Mouse (Mus musculus) forebrain, embryonic 13.5 days (tissue): ENCODE results near the gene Smim27. TPM values are rescaled to one million over a fixed set of nuclear protein-coding genes. Genes with fewer than 3 reads are reported as not detected.
A peak's percentile ranks its signal among the peaks of the same experiment; 100 is the strongest.

Experiments used
- ATAC-seq: fragments of 200-750 bp; cut with Nextera tagmentation; 2 replicates; pipeline ENCODE4 v1.8.0; 2017
- H3K27ac ChIP-seq: fragments of 300-500 bp; sonication (generic); 2 replicates; pipeline ENCODE4 v1.5.1; 2015; ENCODE audit warnings: inconsistent platforms, mild to moderate bottlenecking, moderate library complexity
- H3K27me3 ChIP-seq: fragments of 300-500 bp; sonication (generic); 2 replicates; pipeline ENCODE4 v1.6.1; 2015; ENCODE audit warnings: mild to moderate bottlenecking, inconsistent platforms
- H3K36me3 ChIP-seq: fragments of 300-500 bp; sonication (generic); 2 replicates; pipeline ENCODE4 v1.6.1; 2015; ENCODE audit warnings: mild to moderate bottlenecking, inconsistent platforms; ENCODE audit not compliant: poor library complexity, severe bottlenecking
- H3K4me1 ChIP-seq: fragments of 300-500 bp; sonication (generic); 2 replicates; pipeline ENCODE4 v1.6.1; 2015; ENCODE audit warnings: inconsistent platforms
- H3K4me2 ChIP-seq: fragments of 300-500 bp; sonication (generic); 2 replicates; pipeline ENCODE4 v1.6.1; 2015; ENCODE audit warnings: inconsistent platforms, mild to moderate bottlenecking, moderate library complexity
- H3K4me3 ChIP-seq: fragments of 300-500 bp; sonication (generic); 2 replicates; pipeline ENCODE4 v1.5.1; 2015; ENCODE audit warnings: mild to moderate bottlenecking, inconsistent platforms
- H3K9ac ChIP-seq: fragments of 300-500 bp; sonication (generic); 2 replicates; pipeline ENCODE4 v1.6.1; 2015; ENCODE audit warnings: mild to moderate bottlenecking, inconsistent platforms
- H3K9me3 ChIP-seq: fragments of 300-500 bp; sonication (generic); replicated peaks from 2 replicates; pipeline ENCODE4 v1.6.1; 2016; ENCODE audit warnings: inconsistent platforms
- WGBS: fragments of 180-500 bp; shearing (Covaris S2); methylation state at CpG from one replicate; pipeline ENCODE4 v1.1.7; 2015; 5-methylcytosine and 5-hydroxymethylcytosine counted together
- polyA plus RNA-seq: library from polyadenylated mRNA; unstranded; fragments of >200 nt; fragmentation: Nextera tagmentation; extraction: Ambion mirVana; gene quantifications from 2 replicates; pipeline ENCODE4 v1.2.1, GENCODE M21; 2015

Smim27 gene
- polyA plus RNA-seq = 31.6 and 32.4 TPM in 2 replicates

DNA sequence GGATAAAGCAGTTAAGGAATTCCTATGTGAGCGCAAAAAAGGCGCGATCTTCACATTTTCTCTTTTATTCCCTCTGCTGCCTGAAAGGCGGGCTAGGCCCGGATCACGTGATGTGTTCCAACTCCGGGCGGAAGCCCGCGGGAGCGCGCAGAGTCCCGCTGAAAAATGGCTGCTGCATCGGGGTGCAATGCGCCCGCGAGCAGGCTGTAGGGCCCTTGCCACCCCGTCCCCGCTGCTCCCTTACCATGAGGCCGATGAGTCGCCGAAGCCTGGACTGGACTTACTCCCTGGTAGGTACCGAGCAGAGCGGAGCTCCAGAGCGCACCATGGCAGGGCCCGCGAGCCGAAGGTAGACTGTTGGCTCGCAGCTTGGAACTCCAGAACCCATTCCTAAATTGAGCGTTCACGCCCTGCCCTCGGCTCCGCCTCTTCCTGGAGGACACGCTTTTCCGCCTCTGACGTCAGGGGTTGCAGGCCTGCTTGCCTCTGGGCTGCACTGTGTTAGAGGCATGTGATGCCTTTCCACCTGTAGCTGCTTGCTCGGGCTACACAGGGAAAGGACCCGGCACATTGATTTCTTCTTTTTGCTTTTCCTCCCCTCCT lies at the start of gene Smim27, which contains the start of gene Topors:
Gene Smim27 (plus strand): TSS at position 150 of the 603 bp plus-strand sequence.
Gene Topors (minus strand): TSS at position 421 of the 603 bp plus-strand sequence.
- ATAC-seq = peak; percentile 95
- under 1% methylated on average over 38 of the region's 38 CpGs for WGBS
- H3K4me3 ChIP-seq = peak within 1 kb of the TSS; percentile 71

DNA sequence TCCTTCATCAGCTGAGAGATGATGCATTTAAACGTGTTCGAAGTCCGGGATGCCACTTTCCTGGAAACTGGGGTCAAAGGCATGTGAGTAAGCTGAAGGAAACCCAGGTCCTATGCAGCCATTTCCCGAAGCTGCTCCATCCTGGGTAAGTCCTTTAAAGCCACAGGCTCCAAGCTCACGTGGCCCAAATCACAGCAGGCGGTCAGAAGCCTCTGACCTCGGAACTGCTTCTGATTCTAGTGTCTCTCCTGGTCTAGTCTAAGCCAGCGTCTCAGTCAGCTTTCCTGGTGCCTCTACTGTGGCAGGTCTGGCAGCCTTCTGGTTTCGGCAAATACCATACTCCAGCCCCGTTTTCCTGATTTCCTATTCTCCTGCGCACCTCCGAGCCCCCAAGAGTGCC lies 48.9 kb upstream of the Smim27 start:
- Histone ChIP-seq H3K9me3 (no peaks in the 10 kb centered on the region), H3K4me3 (no peak overlapping the region), H3K9ac (peak overlapping the region; percentile 17; the same call in 1 of the 2 replicates)

More for the DNA sequence above, at the start of gene Smim27, which contains the start of gene Topors:
- no peaks in the 10 kb centered on the region for H3K27me3 ChIP-seq
- H3K4me1 ChIP-seq = peaks cover 31% of the 10 kb centered on the region
- H3K27ac ChIP-seq = peak within 1 kb of the TSS; percentile 92
- H3K9me3 ChIP-seq = no peaks in the 10 kb centered on the region
- peak within 1 kb of the TSS; percentile 81 for H3K9ac ChIP-seq
- peak within 1 kb of the TSS; percentile 81 for H3K4me2 ChIP-seq
- H3K36me3 ChIP-seq = peaks cover 40% of the 10 kb centered on the region

GRCm38 (mm10) chr4:40221004-40221760 lies 48.2 kb upstream of the Smim27 start:
- H3K4me1 ChIP-seq = no peaks in the 10 kb centered on the region
- no peak overlapping the region for H3K9ac ChIP-seq
- 39% methylated on average over 14 of the region's 14 CpGs for WGBS
- no peak overlapping the region for H3K4me3 ChIP-seq
- H3K27me3 ChIP-seq = no peaks in the 10 kb centered on the region
- H3K36me3 ChIP-seq = no peaks in the 10 kb centered on the region
- no peak for ATAC-seq
- no peak overlapping the region for H3K27ac ChIP-seq
- H3K4me2 ChIP-seq = peak overlapping the region; percentile 35
- no peaks in the 10 kb centered on the region for H3K9me3 ChIP-seq

More for the DNA sequence above, 48.9 kb upstream of the Smim27 start:
- 19% methylated on average over 12 of the region's 12 CpGs for WGBS
- H3K27me3 ChIP-seq = no peaks in the 10 kb centered on the region
- peak overlapping the region; percentile 35 for H3K4me2 ChIP-seq
- no peaks in the 10 kb centered on the region for H3K4me1 ChIP-seq
- 0 out of 2 replicates have a peak, but pooled peaks have one; percentile 38 for ATAC-seq
- no peaks in the 10 kb centered on the region for H3K36me3 ChIP-seq
- H3K27ac ChIP-seq = no peak overlapping the region

DNA sequence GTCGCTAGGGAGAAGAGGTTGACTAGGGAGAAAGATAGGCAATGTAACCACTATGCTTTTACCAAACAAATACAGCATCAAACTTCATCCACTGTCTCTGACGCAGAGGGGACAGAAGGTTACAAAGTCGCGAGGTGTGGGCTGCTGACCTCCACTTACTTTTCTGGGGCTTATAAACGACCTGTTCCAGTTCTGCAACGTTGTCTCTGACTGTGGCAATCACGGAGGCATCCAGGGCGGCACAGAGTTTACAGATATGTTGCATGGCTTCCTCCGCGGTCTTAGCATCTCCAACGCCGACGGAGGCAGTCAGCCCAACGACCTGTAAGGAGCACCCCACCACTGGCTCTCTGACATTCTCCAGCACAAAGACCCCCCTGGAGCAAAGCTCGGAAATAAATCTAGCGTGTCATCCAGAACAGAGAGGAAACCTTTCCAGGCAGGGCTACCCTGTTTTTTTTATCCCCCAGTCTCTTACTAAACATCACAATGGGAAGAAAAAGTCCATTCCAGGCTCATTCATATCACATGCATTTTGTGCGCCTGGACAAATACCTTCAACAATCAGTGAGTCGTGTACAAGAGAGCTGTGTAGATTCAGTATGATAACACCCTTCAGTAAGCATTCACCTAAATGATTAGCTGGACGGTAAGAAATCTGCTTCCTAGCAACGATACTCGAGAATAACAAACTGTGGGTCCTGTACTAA lies 47.3 kb upstream of the Smim27 start:
- Histone ChIP-seq H3K27ac (no peak overlapping the region), H3K36me3 (no peaks in the 10 kb centered on the region), H3K27me3 (no peaks in the 10 kb centered on the region), H3K9me3 (no peaks in the 10 kb centered on the region), H3K4me2 (no peak overlapping the region), H3K4me1 (no peaks in the 10 kb centered on the region), H3K9ac (no peak overlapping the region), H3K4me3 (no peak overlapping the region)
- 49% methylated on average over 21 of the region's 21 CpGs for WGBS
- ATAC-seq = no peak

GRCm38 (mm10) chr4:40226095-40226494 lies 43.3 kb upstream of the Smim27 start:
- no peak overlapping the region for H3K27ac ChIP-seq
- H3K9ac ChIP-seq = no peak overlapping the region
- H3K4me1 ChIP-seq = no peaks in the 10 kb centered on the region
- H3K27me3 ChIP-seq = no peaks in the 10 kb centered on the region
- 77% methylated on average over 5 of the region's 5 CpGs for WGBS
- H3K4me2 ChIP-seq = no peak overlapping the region
- H3K36me3 ChIP-seq = no peaks in the 10 kb centered on the region
- ATAC-seq = no peak
- H3K4me3 ChIP-seq = no peak overlapping the region
- no peaks in the 10 kb centered on the region for H3K9me3 ChIP-seq

DNA sequence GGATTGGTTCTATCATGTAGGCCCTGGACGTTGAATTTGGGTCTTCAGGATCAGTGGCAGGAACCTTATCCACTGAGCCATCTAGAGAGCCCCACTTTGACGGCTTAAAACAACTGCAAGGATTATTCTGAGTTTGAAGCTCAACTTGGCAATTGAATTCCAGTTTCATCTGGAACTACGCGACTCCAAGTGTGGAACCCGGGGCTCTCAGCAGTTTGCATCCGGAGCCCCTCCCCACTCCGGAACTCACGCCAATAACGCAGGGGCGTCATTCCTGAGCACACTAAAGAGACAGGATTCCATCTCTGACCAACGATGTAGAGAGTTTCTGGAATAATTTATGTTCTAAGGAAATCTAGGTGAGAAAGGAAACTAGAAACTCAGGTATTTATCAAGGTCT lies 42.2 kb upstream of the Smim27 start:
- H3K36me3 ChIP-seq = no peaks in the 10 kb centered on the region
- no peak overlapping the region for H3K9ac ChIP-seq
- H3K4me3 ChIP-seq = no peak overlapping the region
- 94% methylated on average over 11 of the region's 11 CpGs for WGBS
- no peaks in the 10 kb centered on the region for H3K4me1 ChIP-seq
- ATAC-seq = no peak
- H3K27ac ChIP-seq = no peak overlapping the region
- H3K9me3 ChIP-seq = no peaks in the 10 kb centered on the region
- H3K4me2 ChIP-seq = no peak overlapping the region
- H3K27me3 ChIP-seq = no peaks in the 10 kb centered on the region

- no peak overlapping the region for H3K4me2 ChIP-seq
- no peak overlapping the region for H3K4me3 ChIP-seq
- H3K4me1 ChIP-seq = no peaks in the 10 kb centered on the region
- no peak overlapping the region for H3K9ac ChIP-seq
- 87% methylated on average over 7 of the region's 7 CpGs for WGBS
- no peaks in the 10 kb centered on the region for H3K9me3 ChIP-seq
- H3K27me3 ChIP-seq = no peaks in the 10 kb centered on the region
- no peak overlapping the region for H3K27ac ChIP-seq
- no peaks in the 10 kb centered on the region for H3K36me3 ChIP-seq
- no peak for ATAC-seq
Observed at GRCm38 (mm10) chr4:40227886-40228285, 41.5 kb upstream of the Smim27 start.

DNA sequence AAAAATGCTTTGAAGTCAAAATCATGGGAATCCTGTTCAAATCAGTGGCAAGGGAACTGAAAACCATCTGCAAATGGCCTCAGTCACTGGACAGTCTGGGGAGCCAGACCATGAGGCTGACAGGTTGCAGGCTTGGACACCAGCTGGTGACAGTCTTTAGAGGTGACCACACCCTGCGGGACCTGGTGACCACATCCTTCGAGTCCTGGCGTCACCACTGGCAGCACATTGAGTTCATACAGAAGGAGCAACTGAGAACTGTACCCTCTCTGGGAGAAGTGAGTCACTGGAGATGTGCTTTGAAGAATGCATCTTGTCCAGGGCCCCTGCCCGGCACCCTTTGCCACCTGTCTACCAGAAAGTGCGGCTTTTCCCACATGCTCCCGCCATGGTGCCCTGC lies 39.7 kb upstream of the Smim27 start:
- Histone ChIP-seq H3K27me3 (no peaks in the 10 kb centered on the region), H3K4me1 (no peaks in the 10 kb centered on the region), H3K9ac (no peak overlapping the region), H3K27ac (no peak overlapping the region), H3K36me3 (no peaks in the 10 kb centered on the region), H3K4me3 (no peak overlapping the region), H3K9me3 (no peaks in the 10 kb centered on the region), H3K4me2 (no peak overlapping the region)
- WGBS = 96% methylated on average over 6 of the region's 6 CpGs
- no peak for ATAC-seq

DNA sequence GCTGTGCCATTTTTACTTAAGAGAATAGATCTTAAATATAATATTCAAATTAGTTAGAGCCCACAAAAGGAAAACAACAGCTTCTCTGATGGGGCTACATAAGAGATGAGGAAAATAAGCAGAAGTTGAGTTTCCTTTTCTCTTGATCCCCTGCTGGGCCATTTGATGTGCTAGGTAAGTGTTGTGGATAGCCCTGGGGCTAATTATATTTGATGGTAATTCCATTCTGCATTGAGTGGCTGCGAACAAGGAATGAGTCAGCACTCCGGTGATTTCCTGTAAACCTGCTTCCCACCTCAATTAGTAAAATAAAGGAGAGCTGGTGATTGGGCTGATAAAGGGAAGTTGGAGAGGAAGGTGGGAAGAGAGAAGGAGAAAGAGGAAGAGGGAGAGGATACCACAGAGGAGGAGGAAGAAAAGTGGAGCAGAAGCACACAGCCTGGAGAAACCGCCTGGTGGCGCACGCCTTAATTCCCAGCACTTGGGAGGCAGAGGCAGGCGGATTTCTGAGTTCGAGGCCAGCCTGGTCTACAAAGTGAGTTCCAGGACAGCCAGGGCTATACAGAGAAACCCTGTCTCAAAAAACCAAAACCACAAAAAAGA lies 36.2 kb upstream of the Smim27 start:
- H3K4me3 ChIP-seq = no peak overlapping the region
- no peaks in the 10 kb centered on the region for H3K9me3 ChIP-seq
- H3K4me1 ChIP-seq = no peaks in the 10 kb centered on the region
- H3K4me2 ChIP-seq = no peak overlapping the region
- H3K9ac ChIP-seq = no peak overlapping the region
- H3K27me3 ChIP-seq = no peaks in the 10 kb centered on the region
- ATAC-seq = no peak
- WGBS = 92% methylated on average over 7 of the region's 7 CpGs
- no peak overlapping the region for H3K27ac ChIP-seq
- H3K36me3 ChIP-seq = no peaks in the 10 kb centered on the region

DNA sequence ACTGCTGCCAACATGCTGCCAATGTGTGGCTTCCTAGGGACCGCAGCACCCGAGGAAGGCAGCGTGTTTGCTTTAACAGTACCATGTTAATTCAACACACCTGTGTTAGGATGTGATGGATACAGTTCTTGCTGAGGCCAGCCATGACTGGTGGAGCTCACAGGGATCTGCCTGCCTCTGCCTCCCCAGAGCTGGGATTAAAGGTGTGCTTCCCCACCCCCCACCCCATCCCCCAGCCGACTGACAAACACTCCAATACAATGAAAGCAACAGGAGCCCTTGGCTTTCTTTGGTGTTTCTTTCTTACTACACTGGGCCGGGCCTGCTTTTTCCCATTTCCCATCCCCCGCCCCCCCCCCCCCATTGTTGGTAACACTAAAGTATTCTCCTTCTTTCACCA lies 35.1 kb upstream of the Smim27 start:
- peaks cover 8% of the 10 kb centered on the region for H3K4me1 ChIP-seq
- no peak overlapping the region for H3K4me3 ChIP-seq
- no peak overlapping the region for H3K9ac ChIP-seq
- H3K27ac ChIP-seq = no peak overlapping the region
- no peak for ATAC-seq
- no peaks in the 10 kb centered on the region for H3K9me3 ChIP-seq
- no peak overlapping the region for H3K4me2 ChIP-seq
- H3K27me3 ChIP-seq = 0 out of 2 replicates have a peak, but pooled peaks cover 5% of the 10 kb centered on the region
- H3K36me3 ChIP-seq = no peaks in the 10 kb centered on the region
- 74% methylated on average over 6 of the region's 6 CpGs for WGBS

DNA sequence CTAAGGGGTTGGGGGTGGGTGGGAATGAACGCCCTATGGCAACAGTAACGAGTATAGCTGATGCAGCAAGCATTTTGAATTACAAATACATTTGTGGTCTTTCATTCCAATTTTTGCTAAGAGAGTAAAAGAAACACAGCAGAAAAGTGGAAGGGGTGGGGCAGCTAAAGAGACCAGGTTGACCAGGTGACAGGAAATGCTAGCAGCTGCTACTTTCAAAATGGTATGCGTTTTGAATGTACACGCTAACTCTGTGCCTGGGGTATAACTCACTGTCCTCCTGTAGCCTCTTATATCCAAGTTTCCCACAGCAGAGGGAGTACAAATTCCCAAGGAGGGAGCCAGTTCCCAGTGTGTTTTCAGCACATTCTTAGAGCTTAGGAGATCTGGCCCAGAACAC lies 32.5 kb upstream of the Smim27 start:
- 82% methylated on average over 4 of the region's 4 CpGs for WGBS
- no peak overlapping the region for H3K4me2 ChIP-seq

More for the DNA sequence above, 32.5 kb upstream of the Smim27 start:
- H3K9me3 ChIP-seq = no peaks in the 10 kb centered on the region
- peaks cover 10% of the 10 kb centered on the region for H3K4me1 ChIP-seq
- no peaks in the 10 kb centered on the region for H3K36me3 ChIP-seq
- H3K4me3 ChIP-seq = no peak overlapping the region
- H3K9ac ChIP-seq = no peak overlapping the region
- H3K27me3 ChIP-seq = 0 out of 2 replicates have a peak, but pooled peaks cover 5% of the 10 kb centered on the region
- no peak for ATAC-seq
- no peak overlapping the region for H3K27ac ChIP-seq
